Mouse (Mus musculus) CD4-positive helper T cell, adult 2 months (primary cell): ENCODE data around the gene Ncapd2.
"Not testable (repeated sequence)": the region's sequence is repeated elsewhere in the genome, so short reads cannot be mapped to it uniquely, and the experiment has no call there.

Experiments
- DNase-seq: peaks from one replicate; pipeline ENCODE4 v3.0.0-alpha.2; 2012; ENCODE audit warnings: low read depth, missing footprints, low spot score

Gene Ncapd2

DNA sequence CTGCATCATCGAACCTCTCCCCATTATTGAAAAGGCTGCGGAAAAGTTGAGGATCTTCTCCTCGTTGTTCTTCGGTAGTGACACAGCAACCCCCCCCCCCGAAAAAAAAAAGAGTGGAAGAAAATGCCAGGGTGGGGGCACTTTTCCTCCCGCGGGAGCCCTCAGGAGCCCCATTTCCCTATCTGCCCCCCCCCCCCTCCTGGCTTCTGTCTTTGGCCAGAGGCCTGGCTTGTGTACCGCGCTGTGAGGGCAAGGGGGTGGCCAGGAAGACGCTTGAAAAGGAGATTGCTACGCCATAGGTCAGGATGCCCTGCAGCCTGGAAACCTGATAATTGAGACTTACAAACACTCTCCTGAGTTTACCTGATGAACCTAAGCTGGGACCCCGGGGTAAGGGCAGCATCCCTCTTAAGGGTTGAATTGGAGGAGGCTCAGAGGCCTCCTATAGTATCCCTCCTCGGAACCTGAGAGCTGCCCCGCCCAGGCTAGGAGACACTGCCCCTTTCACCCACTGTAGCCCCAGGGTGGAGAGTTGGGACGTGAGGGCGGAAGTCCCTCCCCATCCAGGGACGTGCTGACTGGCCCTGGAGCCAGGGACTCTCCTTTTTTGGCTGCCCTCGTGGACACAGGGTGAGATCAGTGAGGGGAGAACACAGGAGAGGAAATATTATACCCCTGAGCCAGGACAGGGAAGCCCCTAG lies 25.3 kb downstream of the Ncapd2 start, which contains the start of gene Gapdh:
Gene Gapdh, minus strand, starts transcription at position 417 of the 701 bp plus-strand sequence.
- peak; percentile 40 for DNase-seq

DNA sequence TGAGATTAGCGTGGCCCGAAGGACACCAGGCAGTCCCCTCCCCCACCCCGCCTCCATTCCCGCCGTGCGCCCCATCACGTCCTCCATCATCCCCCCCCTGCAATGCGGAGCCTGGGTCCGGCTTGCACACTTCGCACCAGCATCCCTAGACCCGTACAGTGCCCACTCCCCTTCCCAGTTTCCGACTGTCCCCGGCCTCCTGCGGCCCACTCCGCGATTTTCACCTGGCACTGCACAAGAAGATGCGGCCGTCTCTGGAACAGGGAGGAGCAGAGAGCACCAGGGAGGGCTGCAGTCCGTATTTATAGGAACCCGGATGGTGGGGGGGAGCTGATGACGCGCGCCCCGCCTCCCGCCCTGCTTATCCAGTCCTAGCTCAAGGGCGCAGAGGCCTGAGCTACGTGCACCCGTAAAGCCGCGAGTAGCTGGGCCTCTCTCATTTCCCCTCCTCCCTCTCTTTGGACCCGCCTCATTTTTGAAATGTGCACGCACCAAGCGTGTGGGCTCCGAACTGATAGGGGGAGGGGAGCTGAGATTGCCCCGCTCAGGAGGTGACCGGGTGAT lies 26.1 kb downstream of the Ncapd2 start:
- peak; percentile 98 for DNase-seq

DNA sequence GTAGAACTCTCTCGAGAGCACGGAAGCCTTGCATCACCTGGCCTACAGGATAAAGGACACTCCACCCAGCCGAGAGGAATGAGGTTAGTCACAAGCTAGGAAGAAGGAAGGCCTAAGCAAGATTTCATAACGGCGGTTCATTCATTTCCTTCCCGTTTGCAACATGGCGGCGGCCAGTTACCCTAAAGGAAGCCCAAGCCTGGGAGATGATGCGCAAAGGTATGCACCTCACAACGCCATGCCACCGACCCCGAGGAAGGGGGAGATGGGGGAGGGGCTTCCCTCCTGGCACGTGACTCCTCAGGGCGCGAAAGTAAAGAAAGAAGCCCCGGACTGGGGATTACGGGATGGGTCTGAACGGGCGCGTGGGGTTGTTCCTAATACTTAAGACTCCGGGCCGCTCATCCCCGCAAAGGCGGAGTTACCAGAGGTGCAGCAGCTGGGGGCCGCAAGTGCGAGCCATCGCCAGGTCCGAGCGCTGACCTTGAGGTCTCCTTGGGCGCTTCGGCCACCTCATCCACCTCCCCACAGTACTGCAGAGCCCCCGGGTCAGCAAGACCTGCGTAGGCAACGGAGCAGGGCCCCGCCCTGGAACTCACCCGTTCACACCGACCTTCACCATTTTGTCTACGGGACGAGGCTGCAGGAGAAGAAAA lies 26.7 kb downstream of the Ncapd2 start:
- peak; percentile 83 for DNase-seq

DNA sequence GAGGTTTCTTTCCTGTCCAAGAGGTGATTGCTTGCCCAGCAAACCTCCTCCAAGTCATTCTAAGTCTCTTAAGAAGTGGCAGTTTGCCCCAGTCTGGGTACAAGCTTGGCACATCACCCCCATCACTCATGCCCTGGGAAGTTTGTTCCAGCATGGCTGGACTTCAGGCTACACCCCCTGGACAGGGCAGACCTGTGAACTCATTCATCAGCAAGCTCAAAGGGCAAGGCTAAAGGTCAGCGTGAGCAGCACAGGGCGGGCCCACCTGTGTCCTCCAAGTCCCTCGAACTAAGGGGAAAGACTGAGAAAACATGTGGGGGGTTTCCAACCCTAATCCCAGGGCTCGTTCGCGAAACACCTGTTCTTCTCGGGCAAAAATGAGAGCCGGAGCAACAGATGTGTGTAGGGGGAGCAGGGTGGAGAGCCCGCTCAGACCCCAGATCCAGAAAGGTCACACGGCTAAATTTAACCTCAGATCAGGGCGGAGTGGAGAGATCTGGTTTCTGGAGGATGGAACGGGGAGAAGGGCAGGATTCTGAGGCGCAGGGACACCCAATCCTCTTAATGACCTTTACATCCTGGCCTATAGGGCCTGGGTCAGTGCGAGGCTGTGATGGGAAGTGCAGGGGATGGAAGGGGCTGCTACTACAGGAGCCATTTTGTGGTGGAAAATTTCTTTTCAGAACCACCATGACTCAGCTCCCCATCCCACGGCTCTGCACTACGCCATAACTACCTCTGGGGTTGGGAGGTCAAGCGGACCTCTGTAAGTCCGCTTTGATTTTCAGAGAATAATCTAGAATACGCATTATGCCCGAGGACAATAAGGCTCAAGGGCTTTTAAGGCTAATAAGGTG lies 27.5 kb downstream of the Ncapd2 start:
- peak; percentile 39 for DNase-seq

DNA sequence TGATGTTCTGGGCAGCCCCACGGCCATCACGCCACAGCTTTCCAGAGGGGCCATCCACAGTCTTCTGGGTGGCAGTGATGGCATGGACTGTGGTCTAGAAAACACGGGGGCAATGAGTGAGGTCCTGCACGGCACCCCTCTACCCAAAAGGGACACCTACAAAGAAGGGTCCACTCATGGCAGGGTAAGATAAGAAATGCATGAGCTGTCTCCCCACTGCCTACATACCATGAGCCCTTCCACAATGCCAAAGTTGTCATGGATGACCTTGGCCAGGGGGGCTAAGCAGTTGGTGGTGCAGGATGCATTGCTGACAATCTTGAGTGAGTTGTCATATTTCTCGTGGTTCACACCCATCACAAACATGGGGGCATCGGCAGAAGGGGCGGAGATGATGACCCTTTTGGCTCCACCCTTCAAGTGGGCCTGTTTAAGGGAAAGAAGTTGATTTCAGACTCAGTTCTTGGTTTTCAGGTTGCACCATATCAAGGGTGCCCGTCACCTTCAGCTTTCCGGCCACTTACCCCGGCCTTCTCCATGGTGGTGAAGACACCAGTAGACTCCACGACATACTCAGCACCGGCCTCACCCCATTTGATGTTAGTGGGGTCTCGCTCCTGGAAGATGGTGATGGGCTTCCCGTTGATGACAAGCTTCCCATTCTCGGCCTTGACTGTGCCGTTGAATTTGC lies 28.7 kb downstream of the Ncapd2 start:
- DNase-seq, result not testable (repeated sequence)

DNA sequence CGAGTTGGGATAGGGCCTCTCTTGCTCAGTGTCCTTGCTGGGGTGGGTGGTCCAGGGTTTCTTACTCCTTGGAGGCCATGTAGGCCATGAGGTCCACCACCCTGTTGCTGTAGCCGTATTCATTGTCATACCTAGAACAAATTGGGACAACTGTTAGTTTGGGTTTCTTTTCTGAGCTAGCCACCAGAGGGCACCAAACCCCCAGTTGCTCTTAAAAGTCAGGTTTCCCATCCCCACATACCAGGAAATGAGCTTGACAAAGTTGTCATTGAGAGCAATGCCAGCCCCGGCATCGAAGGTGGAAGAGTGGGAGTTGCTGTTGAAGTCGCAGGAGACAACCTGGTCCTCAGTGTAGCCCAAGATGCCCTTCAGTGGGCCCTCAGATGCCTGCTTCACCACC lies 29.5 kb downstream of the Ncapd2 start:
- DNase-seq, result peak; percentile 86

DNA sequence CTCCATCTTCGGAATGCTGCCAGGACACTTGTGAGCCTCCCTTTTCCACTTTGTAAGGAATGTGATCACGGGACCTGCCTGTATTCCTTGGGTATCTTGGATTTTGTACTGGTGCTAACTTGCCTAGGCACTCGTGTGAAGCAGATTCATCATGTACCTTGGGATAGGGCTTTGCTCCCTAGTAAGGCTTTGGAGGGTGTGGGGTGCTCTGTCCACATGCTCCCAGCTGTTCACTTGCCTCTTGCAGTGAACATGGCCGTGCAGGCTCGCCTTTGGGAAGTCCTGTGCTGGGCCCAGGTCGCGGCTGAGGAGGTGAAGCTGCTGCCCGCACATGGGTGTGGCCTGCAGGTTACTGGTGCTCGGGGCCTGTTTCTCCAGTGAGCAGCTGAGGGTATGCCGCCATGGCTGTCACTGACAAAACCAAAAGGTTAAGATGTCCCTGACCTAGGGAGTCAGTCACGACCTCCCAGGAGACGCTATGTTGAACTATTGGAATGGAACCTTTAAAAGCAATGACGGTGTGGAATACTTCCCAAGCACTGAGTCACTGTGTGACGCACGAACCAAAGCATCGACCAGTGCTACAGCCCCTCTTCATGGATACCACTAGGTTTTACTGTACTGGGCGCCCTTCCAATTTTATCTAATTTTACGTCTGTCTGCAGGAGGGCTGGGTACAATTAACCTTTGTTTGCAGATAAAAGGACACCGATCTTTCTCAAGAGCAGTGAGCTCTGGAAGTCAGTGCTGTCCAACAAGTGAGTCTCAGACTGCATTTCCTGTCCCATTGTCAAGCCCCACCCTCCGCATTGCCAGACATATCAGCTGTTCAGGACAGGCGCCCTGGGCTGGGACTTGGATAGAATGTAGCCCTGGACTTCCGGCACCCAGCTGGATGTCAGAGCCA lies 30.4 kb downstream of the Ncapd2 start:
- DNase-seq, result peak; percentile 56

DNA sequence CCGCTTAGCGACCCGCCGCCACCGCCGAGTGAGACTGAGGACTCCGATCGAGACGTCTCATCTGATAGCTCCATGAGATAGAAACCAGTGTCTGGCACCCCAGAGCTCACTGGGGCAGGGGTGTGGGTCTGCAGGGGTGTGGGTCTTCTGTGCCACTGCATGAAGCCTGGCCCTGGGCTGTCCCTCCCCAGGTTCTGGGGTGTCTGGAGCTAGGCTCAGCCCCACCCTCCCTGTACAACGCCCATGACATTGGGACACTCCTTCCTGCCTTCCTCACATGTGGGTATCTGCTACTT lies 31.0 kb downstream of the Ncapd2 start:
- DNase-seq, result peak; percentile 23

DNA sequence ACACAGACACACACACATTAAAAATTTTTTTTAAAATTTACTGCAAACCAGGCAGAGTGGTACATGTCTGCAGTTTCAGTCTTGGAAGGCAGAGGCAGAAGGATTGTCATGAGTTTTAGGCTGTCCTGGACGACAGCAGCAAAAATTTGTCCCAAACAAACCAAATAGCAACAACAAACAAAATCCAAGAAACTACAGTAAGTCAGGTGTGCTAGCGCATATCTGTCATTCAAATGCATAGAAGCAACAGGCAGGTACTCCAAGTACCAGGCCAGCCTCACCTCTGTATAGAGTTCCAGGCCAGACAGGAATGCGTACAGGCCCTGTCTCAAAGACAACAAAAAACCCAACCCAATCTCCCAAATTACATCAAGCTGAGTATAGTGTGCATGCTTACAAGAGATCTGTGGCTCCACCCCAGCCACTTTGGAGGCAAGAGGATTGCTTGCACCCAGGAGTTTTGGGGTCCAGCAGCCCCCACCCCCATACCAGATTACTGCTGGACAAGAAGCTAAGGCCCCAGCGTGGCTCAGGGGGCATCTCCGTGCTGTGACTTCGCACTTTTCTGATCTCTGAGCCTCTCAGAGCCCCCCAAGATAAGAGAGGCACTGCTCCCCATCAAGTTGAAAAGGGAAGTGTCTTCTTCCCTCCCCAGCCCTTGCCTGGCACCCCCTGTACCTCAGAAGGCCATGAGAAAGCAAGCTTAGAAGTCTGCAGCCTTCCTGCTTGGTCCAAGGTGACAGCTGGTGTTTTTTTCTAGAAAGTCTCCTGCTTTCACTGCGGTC lies 31.5 kb downstream of the Ncapd2 start:
- no peak for DNase-seq

DNA sequence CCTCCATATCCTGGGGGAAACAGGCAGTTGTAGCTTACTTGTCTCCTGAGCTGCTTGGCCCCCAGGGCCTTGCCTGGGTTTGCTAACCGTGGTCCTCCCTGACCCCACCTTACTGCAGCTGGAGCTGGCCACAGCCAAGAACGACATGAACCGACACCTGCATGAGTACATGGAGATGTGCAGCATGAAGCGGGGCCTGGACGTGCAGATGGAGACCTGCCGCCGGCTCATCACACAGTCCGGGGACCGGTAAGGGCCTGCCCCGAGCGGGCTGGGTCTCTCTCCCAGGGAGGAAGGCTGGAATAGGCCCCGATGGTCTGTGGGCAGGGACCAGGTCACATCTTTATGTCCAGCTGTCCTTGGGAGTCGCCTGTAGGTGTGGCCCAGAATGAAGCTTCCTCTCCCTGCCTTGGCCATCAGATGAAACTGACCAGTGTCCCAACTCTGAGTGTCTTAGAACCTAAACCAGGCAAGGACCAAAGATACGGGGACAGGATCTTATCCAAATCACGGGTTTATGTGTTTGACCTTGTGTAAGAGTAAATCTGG lies 32.5 kb downstream of the Ncapd2 start:
- no peak for DNase-seq

DNA sequence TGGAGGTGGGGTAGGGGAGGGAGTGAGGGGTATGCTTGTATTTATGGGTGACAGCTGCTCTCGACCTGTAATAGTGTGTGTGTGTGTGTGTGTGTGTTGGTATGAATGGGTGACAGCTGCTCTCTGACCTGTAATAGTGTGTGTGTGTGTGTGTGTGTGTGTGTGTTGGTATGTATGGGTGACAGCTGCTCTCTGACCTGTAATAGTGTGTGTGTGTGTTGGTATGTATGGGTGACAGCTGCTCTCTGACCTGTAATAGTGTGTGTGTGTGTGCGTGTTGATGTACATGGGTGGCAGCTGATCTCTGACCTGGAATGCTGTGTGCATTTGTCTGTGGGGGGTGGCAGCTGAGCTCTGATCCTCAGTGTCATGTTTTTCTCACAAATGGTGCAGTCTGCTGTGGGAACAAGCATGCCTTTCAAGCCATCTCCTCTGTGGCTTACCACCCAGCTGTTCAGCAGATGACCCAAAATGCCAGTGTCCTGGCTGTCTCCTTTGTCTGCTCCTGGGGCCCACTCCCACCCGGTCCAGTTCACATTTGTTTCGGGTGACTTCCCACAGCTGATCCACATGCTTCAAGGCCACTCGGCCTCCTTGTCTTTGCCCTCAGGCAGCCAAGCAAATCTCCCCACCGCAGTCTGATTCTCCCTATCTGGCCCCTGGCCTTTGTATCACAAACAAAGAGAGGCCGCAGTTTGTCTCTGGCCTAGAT lies 34.4 kb downstream of the Ncapd2 start:
- no peak for DNase-seq

DNA sequence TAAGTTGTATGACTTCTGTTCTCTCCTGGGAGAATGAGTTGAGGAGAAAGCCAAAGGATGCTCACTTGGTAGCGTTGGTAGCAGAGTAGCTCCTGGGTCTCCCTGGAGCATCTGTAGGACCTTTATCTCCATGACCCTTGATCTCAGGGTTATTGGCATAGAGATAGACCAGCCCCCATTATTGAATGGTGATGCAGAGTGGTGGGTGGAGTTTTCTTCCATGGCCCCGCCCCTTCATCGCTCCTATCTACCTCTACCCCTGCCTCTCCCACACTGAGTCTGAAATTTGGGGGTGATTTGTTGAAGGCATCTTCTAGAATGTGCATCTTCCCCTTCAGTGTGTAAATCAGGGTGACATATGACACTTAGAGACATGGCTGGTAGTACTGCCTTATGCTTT lies 35.0 kb downstream of the Ncapd2 start:
- no peak for DNase-seq

DNA sequence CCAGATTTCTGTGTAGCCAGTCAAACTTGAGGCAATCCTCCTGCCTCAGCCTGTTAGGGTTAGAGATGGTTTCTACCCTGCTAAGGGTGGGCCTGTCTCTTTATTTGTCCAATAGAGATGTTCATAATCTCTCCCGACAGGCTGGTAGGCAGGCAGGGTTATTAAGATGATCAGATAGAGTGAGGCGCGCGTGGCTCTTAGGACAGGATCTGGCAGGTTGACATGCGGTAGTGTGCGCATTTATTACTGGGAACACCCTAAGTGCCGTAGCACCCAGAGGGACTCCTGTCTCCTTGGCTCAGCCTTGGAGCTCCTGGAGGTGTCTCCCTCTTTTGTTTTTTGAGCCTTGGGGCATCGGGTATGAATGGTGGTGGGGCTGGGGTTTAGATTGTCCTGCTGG lies 36.2 kb downstream of the Ncapd2 start:
- DNase-seq, result no peak

DNA sequence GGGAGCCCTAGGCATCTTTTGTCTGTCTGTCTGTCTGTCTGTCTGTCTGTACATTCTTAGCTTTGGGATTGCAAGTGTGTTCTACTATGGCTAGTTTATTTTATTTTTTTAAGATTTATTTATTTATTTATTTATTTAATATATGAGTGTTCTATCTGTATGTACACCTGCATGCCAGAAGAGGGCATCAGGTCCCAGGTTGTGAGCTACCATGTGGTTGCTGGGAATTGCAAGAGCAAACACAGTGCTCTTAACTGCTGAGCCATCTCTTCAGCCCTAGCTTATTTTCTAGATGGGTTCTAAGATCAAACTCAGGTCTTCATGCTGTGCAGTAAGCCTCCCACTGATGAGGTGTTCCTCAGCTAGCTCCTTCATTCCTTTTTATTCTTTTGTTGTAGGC lies 37.0 kb downstream of the Ncapd2 start:
- DNase-seq, result peak; percentile 50

DNA sequence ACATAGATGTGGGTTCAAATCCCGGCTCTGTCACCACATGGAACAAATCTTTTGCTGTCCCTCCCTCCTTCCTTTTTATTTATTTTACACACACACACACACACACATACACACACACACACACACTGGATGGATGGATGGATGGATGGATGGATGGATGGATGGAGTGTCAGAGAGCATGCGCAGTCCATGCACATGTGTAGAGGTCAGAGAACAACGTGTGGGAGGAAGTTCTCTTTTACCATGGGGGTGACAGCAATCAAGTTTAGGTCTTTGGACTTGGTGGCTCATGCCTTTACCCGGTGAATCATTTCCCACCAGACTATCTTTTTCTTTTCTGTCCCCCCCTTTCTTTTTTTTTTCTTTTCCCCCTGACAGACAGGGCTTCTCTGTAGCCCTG lies 37.8 kb downstream of the Ncapd2 start:
- no peak for DNase-seq

DNA sequence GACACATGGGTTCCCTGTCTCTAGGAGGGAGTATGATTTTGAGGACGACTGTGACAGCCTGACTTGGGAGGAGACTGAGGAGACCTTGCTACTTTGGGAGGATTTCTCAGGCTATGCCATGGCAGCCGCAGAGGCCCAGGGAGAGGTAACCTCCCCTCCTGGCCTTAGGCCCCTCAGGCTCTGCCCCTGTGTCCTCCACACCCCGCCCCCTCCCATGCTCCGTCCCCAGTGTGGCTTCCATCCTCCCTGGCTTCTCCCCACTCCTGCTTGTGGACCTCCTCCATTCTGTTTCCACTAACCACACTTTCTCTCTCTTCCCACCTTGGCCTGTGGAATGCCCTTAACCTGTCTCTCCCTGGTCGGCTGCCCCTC lies 38.5 kb downstream of the Ncapd2 start:
- DNase-seq, result no peak

DNA sequence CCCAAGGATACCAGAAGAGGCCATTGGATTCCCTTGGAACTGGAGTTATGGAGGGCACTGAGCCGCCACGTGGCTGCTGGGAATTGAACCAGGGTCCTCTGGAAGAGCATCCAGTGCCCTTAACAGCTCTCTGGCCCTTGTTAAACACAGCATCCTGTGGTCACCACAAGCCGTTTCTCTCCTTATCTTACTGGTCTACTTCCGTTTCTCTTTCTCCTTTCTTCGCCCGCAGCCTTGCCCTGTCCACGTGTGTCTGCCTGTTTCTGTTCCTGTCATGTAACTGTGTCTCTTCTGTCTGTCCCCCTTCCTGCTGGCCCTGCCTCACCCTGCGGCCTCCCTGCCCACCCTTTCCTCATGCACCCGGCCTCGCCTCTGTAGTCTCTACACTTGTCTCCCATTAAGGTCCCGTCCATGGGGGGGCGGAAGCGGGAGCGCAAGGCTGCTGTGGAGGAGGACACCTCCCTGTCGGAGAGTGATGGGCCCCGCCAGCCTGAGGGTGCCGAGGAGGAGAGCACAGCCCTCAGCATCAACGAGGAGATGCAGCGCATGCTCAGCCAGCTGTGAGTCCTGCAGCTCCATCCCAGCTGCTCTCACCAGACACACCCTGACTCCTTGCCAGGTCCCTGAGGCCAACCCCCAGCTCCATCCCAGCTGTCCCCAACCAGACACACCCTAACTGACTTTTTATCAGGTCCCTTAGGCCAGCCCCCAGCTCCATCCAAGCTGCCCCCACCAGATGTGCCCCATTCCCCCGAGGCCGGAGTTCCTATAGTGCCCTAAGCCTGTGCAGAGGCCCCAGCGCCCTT lies 39.1 kb downstream of the Ncapd2 start:
- DNase-seq, result no peak

DNA sequence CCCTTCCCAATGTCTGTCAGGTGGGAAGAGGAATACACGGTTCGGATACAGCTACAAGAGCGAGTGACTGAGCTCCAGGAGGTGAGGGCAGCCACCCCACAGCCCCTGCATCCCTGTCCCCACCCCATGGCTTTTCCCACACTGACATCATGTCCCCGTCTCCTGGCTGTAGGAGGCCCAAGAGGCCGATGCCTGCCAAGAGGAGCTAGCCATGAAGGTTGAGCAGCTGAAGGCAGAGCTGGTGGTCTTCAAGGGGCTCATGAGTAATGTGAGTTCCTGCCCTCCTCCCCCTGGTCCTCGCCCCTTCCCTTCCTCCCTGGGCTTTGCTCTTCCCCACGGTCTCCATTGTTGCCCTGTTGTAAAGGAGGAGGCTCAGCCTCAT lies 41.9 kb downstream of the Ncapd2 start:
- DNase-seq, result no peak
